Mouse (Mus musculus) heart, embryonic 15.5 days (tissue): Measurements from ENCODE around the gene 4930449I24Rik. TPM values are rescaled to one million over a fixed set of nuclear protein-coding genes. Genes with fewer than 3 reads are reported as not detected.
"Not testable (repeated sequence)": the region's sequence is repeated elsewhere in the genome, so short reads cannot be mapped to it uniquely, and the experiment has no call there.

Experiments
- ATAC-seq: fragments of 200-750 bp; cut with Nextera tagmentation; replicated peaks from 2 replicates; pipeline ENCODE4 v1.8.0; 2017; ENCODE audit warnings: low read depth, moderate TSS enrichment; ENCODE audit not compliant: insufficient number of reproducible peaks, insufficient read depth, low FRiP score
- H3K27ac ChIP-seq: fragments of 300-500 bp; sonication (generic); 2 replicates; pipeline ENCODE4 v1.5.1; 2015; ENCODE audit warnings: mild to moderate bottlenecking, inconsistent platforms
- H3K27me3 ChIP-seq: fragments of 300-500 bp; sonication (generic); 2 replicates; pipeline ENCODE4 v1.6.1; 2015; ENCODE audit warnings: inconsistent platforms
- H3K36me3 ChIP-seq: fragments of 300-500 bp; sonication (generic); 2 replicates; pipeline ENCODE4 v1.6.1; 2015; ENCODE audit warnings: mild to moderate bottlenecking, inconsistent platforms
- H3K4me1 ChIP-seq: fragments of 300-500 bp; sonication (generic); replicated peaks from 2 replicates; pipeline ENCODE4 v1.6.1; 2015; ENCODE audit warnings: inconsistent platforms
- H3K4me2 ChIP-seq: fragments of 300-500 bp; sonication (generic); 2 replicates; pipeline ENCODE4 v1.6.1; 2015; ENCODE audit warnings: inconsistent platforms, mild to moderate bottlenecking, moderate library complexity
- H3K4me3 ChIP-seq: fragments of 300-500 bp; sonication (generic); 2 replicates; pipeline ENCODE4 v1.5.1; 2015; ENCODE audit warnings: mild to moderate bottlenecking, inconsistent platforms
- H3K9ac ChIP-seq: fragments of 300-500 bp; sonication (generic); 2 replicates; pipeline ENCODE4 v1.6.1; 2015; ENCODE audit warnings: mild to moderate bottlenecking, inconsistent platforms
- H3K9me3 ChIP-seq: fragments of 300-500 bp; sonication (generic); replicated peaks from 2 replicates; pipeline ENCODE4 v1.6.1; 2016; ENCODE audit warnings: inconsistent platforms
- WGBS: fragments of 180-500 bp; shearing (Covaris S2); methylation state at CpG from one replicate; pipeline ENCODE4 v1.1.7; 2015; ENCODE audit warnings: mixed read lengths; 5-methylcytosine and 5-hydroxymethylcytosine counted together
- polyA plus RNA-seq: library from polyadenylated mRNA; unstranded; fragments of >200 nt; fragmentation: Nextera tagmentation; extraction: Ambion mirVana; gene quantifications from 2 replicates; pipeline ENCODE4 v1.2.1, GENCODE M21; 2015

Gene 4930449I24Rik
- not detected in 2 replicates for polyA plus RNA-seq

GRCm38 (mm10) chr5:146502099-146502498 lies at the start of gene 4930449I24Rik:
Gene 4930449I24Rik (plus strand): TSS chr5:146502399.
- not testable (repeated sequence) for H3K36me3 ChIP-seq, H3K4me1 ChIP-seq, H3K27ac ChIP-seq, H3K9me3 ChIP-seq, ATAC-seq, H3K4me2 ChIP-seq, H3K27me3 ChIP-seq, H3K4me3 ChIP-seq, H3K9ac ChIP-seq
- no CpG with 5 or more reads among the region's 5 CpGs for WGBS

- H3K27ac ChIP-seq, result no peak overlapping the region
- no peaks in the 10 kb centered on the region for H3K4me1 ChIP-seq
- H3K4me3 ChIP-seq, result no peak overlapping the region
- no peak overlapping the region for H3K4me2 ChIP-seq
- H3K27me3 ChIP-seq, result no peaks in the 10 kb centered on the region
- no peaks in the 10 kb centered on the region for H3K36me3 ChIP-seq
- ATAC-seq, result no peak
- WGBS, result 82% methylated on average over 6 of the region's 6 CpGs
- H3K9me3 ChIP-seq, result no peaks in the 10 kb centered on the region
- no peak overlapping the region for H3K9ac ChIP-seq
These were observed 48.6 kb upstream of the 4930449I24Rik start for GRCm38 (mm10) chr5:146453556-146453955.

- no peaks in the 10 kb centered on the region for H3K9me3 ChIP-seq
- no peaks in the 10 kb centered on the region for H3K4me1 ChIP-seq
- H3K4me3 ChIP-seq, result no peak overlapping the region
- H3K27ac ChIP-seq, result no peak overlapping the region
- no peak overlapping the region for H3K9ac ChIP-seq
- ATAC-seq, result no peak
- H3K27me3 ChIP-seq, result no peaks in the 10 kb centered on the region
- 66% methylated on average over 8 of the region's 8 CpGs for WGBS
- H3K36me3 ChIP-seq, result no peaks in the 10 kb centered on the region
- H3K4me2 ChIP-seq, result no peak overlapping the region
These were observed 40.6 kb upstream of the 4930449I24Rik start for GRCm38 (mm10) chr5:146461612-146462011.

- Histone ChIP-seq H3K4me3 (no peak overlapping the region), H3K9me3 (no peaks in the 10 kb centered on the region), H3K9ac (no peak overlapping the region), H3K27me3 (no peaks in the 10 kb centered on the region), H3K4me2 (no peak overlapping the region), H3K4me1 (no peaks in the 10 kb centered on the region), H3K36me3 (no peaks in the 10 kb centered on the region), H3K27ac (no peak overlapping the region)
- ATAC-seq, result no peak
- 88% methylated on average over 19 of the region's 19 CpGs for WGBS
These were observed 35.5 kb upstream of the 4930449I24Rik start for GRCm38 (mm10) chr5:146466663-146467062.

GRCm38 (mm10) chr5:146468311-146468710 lies 33.9 kb upstream of the 4930449I24Rik start:
- Histone ChIP-seq H3K4me3 (no peak overlapping the region), H3K36me3 (no peaks in the 10 kb centered on the region), H3K9me3 (no peaks in the 10 kb centered on the region), H3K9ac (no peak overlapping the region), H3K4me2 (no peak overlapping the region), H3K27ac (no peak overlapping the region), H3K27me3 (no peaks in the 10 kb centered on the region), H3K4me1 (no peaks in the 10 kb centered on the region)
- ATAC-seq, result 0 out of 2 replicates have a peak, but pooled peaks have one; percentile 43
- WGBS, result 89% methylated on average over 9 of the region's 9 CpGs

- Histone ChIP-seq H3K9ac (no peak overlapping the region), H3K4me1 (no peaks in the 10 kb centered on the region), H3K4me2 (no peak overlapping the region), H3K9me3 (no peaks in the 10 kb centered on the region), H3K4me3 (no peak overlapping the region), H3K27ac (no peak overlapping the region), H3K27me3 (no peaks in the 10 kb centered on the region), H3K36me3 (no peaks in the 10 kb centered on the region)
- ATAC-seq, result no peak
- 78% methylated on average over 9 of the region's 9 CpGs for WGBS
These were observed 31.4 kb upstream of the 4930449I24Rik start for GRCm38 (mm10) chr5:146470821-146471220.

GRCm38 (mm10) chr5:146471311-146471710 lies 30.9 kb upstream of the 4930449I24Rik start:
- H3K4me3 ChIP-seq, result no peak overlapping the region
- no peak overlapping the region for H3K9ac ChIP-seq
- WGBS, result 76% methylated on average over 5 of the region's 5 CpGs
- H3K4me1 ChIP-seq, result no peaks in the 10 kb centered on the region
- no peaks in the 10 kb centered on the region for H3K36me3 ChIP-seq
- no peak for ATAC-seq
- no peak overlapping the region for H3K4me2 ChIP-seq
- no peaks in the 10 kb centered on the region for H3K27me3 ChIP-seq
- no peaks in the 10 kb centered on the region for H3K9me3 ChIP-seq
- H3K27ac ChIP-seq, result no peak overlapping the region

- Histone ChIP-seq H3K4me3 (no peak overlapping the region), H3K36me3 (no peaks in the 10 kb centered on the region), H3K4me1 (no peaks in the 10 kb centered on the region), H3K27me3 (no peaks in the 10 kb centered on the region), H3K4me2 (no peak overlapping the region), H3K27ac (no peak overlapping the region), H3K9me3 (no peaks in the 10 kb centered on the region), H3K9ac (no peak overlapping the region)
- WGBS, result 85% methylated on average over 12 of the region's 12 CpGs
- ATAC-seq, result no peak
These were observed 30.4 kb upstream of the 4930449I24Rik start for GRCm38 (mm10) chr5:146471821-146472220.

GRCm38 (mm10) chr5:146479564-146479963 lies 22.6 kb upstream of the 4930449I24Rik start:
- 5% methylated on average over 4 of the region's 4 CpGs for WGBS
- not testable (repeated sequence) for ATAC-seq, H3K4me1 ChIP-seq, H3K27ac ChIP-seq, H3K9ac ChIP-seq, H3K27me3 ChIP-seq, H3K4me2 ChIP-seq, H3K36me3 ChIP-seq, H3K9me3 ChIP-seq, H3K4me3 ChIP-seq

- not testable (repeated sequence) for H3K4me2 ChIP-seq, H3K9me3 ChIP-seq, H3K36me3 ChIP-seq, H3K27me3 ChIP-seq, H3K4me1 ChIP-seq, H3K27ac ChIP-seq, H3K9ac ChIP-seq, ATAC-seq, H3K4me3 ChIP-seq
- WGBS, result 58% methylated on average over 3 of the region's 3 CpGs
These were observed 20.5 kb upstream of the 4930449I24Rik start, which contains the start of gene Gm6408 for GRCm38 (mm10) chr5:146481665-146482064. Gene Gm6408 (plus strand): TSS chr5:146481965.

- not testable (repeated sequence) for H3K9ac ChIP-seq, H3K4me2 ChIP-seq, H3K9me3 ChIP-seq, H3K36me3 ChIP-seq, H3K4me3 ChIP-seq, H3K4me1 ChIP-seq, H3K27me3 ChIP-seq, H3K27ac ChIP-seq, ATAC-seq
- 10% methylated on average over 3 of the region's 4 CpGs for WGBS
These were observed 13.2 kb upstream of the 4930449I24Rik start for GRCm38 (mm10) chr5:146488959-146489358.

GRCm38 (mm10) chr5:146491063-146491462 lies 11.1 kb upstream of the 4930449I24Rik start, which contains the start of gene Gm6370:
Gene Gm6370 (plus strand): TSS chr5:146491363.
- H3K27ac ChIP-seq, H3K4me2 ChIP-seq, H3K36me3 ChIP-seq, H3K4me3 ChIP-seq, H3K4me1 ChIP-seq, H3K27me3 ChIP-seq, H3K9me3 ChIP-seq, H3K9ac ChIP-seq, ATAC-seq: not testable (repeated sequence)
- no CpG with 5 or more reads among the region's 5 CpGs for WGBS
